Mouse (Mus musculus): Measurements from ENCODE around the gene Adat3.

DNA sequence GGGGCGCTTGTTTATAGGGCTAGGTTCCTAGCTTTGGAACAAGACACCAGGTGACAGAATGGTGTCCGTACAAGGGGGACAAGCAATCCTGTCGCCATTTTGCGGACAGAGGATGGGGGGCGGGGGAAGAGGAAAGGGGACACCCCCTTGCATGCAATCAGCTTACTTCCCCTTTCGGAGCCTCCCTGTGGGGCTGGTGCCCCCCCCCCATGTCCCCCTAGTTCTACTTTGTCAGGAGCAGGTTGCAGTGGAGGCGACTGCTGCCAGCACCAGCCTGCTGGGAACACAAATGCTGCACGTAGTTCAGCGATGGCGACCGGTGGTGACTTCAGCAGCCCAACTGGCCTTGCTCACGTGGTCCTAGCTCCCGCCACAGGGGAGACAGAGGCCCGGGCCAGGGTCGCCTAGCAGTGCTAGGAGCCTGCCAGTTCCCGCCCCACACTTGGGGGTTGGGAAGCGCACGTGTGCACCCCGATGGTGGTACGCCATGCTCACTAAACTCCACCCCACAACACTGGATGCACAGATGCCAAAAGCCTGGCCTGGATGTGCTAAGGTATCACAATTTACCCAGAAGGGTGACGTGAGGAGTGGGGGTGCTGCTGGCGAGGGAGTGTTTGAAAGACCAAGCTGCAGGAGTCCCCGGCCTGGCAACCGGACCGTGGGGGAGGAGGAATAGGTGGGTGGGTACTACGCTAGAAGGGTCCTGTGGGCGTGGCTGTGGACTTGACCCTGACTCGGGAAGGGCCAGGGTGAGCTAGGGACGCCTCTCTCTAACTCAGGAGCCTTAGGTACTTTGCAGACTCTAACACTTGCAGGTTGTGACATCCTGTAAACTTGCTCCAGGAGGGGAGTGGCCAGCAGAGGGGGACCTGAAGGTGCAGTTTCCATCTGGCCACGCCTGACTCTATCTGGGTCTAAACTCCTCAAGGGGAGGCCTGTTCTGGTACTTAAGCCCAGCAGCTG lies 31.5 kb upstream of the Adat3 start:
- 0 out of 2 replicates have a peak, but pooled peaks have one; percentile 0 for TF ChIP-seq CTCF (IDR thresholded peaks at IDR 0.05; ENCODE audit: control insufficient read depth, insufficient read depth, low read length)
- TF ChIP-seq POLR2A (IDR thresholded peaks at IDR 0.05; ENCODE audit: borderline replicate concordance, control insufficient read depth, low read depth, low read length), result peak; percentile 37; the same call in 1 of the 2 replicates

All from bone marrow, adult 2 months (tissue).